Mouse (Mus musculus): ENCODE measurements around the gene Defb29. TPM values are rescaled to one million over a fixed set of nuclear protein-coding genes. Genes with fewer than 3 reads are reported as not detected.

Defb29 gene
- not detected for polyA plus RNA-seq (2014; fragmentation: Illumina TruSeq; extraction: RNeasy Lipid Tissue Mini Kit (QIAGEN cat#74804); ENCODE audit: low replicate concordance)

GRCm38 (mm10) chr2:152539944-152540710 lies at the start of gene Defb29:
TSS of gene Defb29 (minus strand) at chr2:152540098.

GRCm38 (mm10) chr2:152580107-152580506 lies 40.2 kb upstream of the Defb29 start, which contains the start of gene Defb19:
TSS of gene Defb19 (minus strand) at chr2:152580312.

GRCm38 (mm10) chr2:152572114-152572794 lies 32.4 kb upstream of the Defb29 start, which contains the start of gene Defb21:
TSS of gene Defb21 (plus strand) at chr2:152572744.

GRCm38 (mm10) chr2:152569038-152569437 lies 29.1 kb upstream of the Defb29 start, which contains the start of gene Gm17416:
TSS of gene Gm17416 (plus strand) at chr2:152569338.

GRCm38 (mm10) chr2:152517981-152518380 lies 21.9 kb downstream of the Defb29 start, which contains the start of gene Defb28:
TSS of gene Defb28 (plus strand) at chr2:152518255.

GRCm38 (mm10) chr2:152511592-152511991 lies 28.3 kb downstream of the Defb29 start, which contains the start of gene Defb26:
TSS of gene Defb26 (minus strand) at chr2:152511692.

GRCm38 (mm10) chr2:152490038-152490437 lies 49.9 kb downstream of the Defb29 start, which contains the start of gene Defb22:
TSS of gene Defb22 (minus strand) at chr2:152490138.

Other genes starting within 250 kb of the Defb29 start
- 22.9 TPM for gene Tbc1d20, start 246.3 kb downstream of the Defb29 start, polyA plus RNA-seq (2014; fragmentation: Illumina TruSeq; extraction: RNeasy Lipid Tissue Mini Kit (QIAGEN cat#74804); ENCODE audit: low replicate concordance)
- 1.3 TPM for gene Rbck1, start 207.4 kb downstream of the Defb29 start, polyA plus RNA-seq (2014; fragmentation: Illumina TruSeq; extraction: RNeasy Lipid Tissue Mini Kit (QIAGEN cat#74804); ENCODE audit: low replicate concordance)
- gene Trib3, start 196.1 kb downstream of the Defb29 start, polyA plus RNA-seq (2014; fragmentation: Illumina TruSeq; extraction: RNeasy Lipid Tissue Mini Kit (QIAGEN cat#74804); ENCODE audit: low replicate concordance): 0.26 TPM
- not detected for gene Nrsn2, start 163.5 kb downstream of the Defb29 start, polyA plus RNA-seq (2014; fragmentation: Illumina TruSeq; extraction: RNeasy Lipid Tissue Mini Kit (QIAGEN cat#74804); ENCODE audit: low replicate concordance)
- gene Sox12, start 142.0 kb downstream of the Defb29 start, polyA plus RNA-seq (2014; fragmentation: Illumina TruSeq; extraction: RNeasy Lipid Tissue Mini Kit (QIAGEN cat#74804); ENCODE audit: low replicate concordance): 0.11 TPM
- gene Zcchc3, start 125.1 kb downstream of the Defb29 start, polyA plus RNA-seq (2014; fragmentation: Illumina TruSeq; extraction: RNeasy Lipid Tissue Mini Kit (QIAGEN cat#74804); ENCODE audit: low replicate concordance): 0.82 TPM
- not detected for gene 6820408C15Rik, start 124.5 kb downstream of the Defb29 start, polyA plus RNA-seq (2014; fragmentation: Illumina TruSeq; extraction: RNeasy Lipid Tissue Mini Kit (QIAGEN cat#74804); ENCODE audit: low replicate concordance)
- gene Defb23, start 75.5 kb downstream of the Defb29 start, polyA plus RNA-seq (2014; fragmentation: Illumina TruSeq; extraction: RNeasy Lipid Tissue Mini Kit (QIAGEN cat#74804); ENCODE audit: low replicate concordance): not detected
- gene Defb20, start 63.0 kb downstream of the Defb29 start, polyA plus RNA-seq (2014; fragmentation: Illumina TruSeq; extraction: RNeasy Lipid Tissue Mini Kit (QIAGEN cat#74804); ENCODE audit: low replicate concordance): not detected
- not detected for gene Defb22, start 50.0 kb downstream of the Defb29 start, polyA plus RNA-seq (2014; fragmentation: Illumina TruSeq; extraction: RNeasy Lipid Tissue Mini Kit (QIAGEN cat#74804); ENCODE audit: low replicate concordance)
- not detected for gene Defb26, start 28.4 kb downstream of the Defb29 start, polyA plus RNA-seq (2014; fragmentation: Illumina TruSeq; extraction: RNeasy Lipid Tissue Mini Kit (QIAGEN cat#74804); ENCODE audit: low replicate concordance)
- not detected for gene Defb28, start 21.8 kb downstream of the Defb29 start, polyA plus RNA-seq (2014; fragmentation: Illumina TruSeq; extraction: RNeasy Lipid Tissue Mini Kit (QIAGEN cat#74804); ENCODE audit: low replicate concordance)
- not detected for gene Gm17416, start 29.2 kb upstream of the Defb29 start, polyA plus RNA-seq (2014; fragmentation: Illumina TruSeq; extraction: RNeasy Lipid Tissue Mini Kit (QIAGEN cat#74804); ENCODE audit: low replicate concordance)
- gene Defb21, start 32.6 kb upstream of the Defb29 start, polyA plus RNA-seq (2014; fragmentation: Illumina TruSeq; extraction: RNeasy Lipid Tissue Mini Kit (QIAGEN cat#74804); ENCODE audit: low replicate concordance): not detected
- not detected for gene Defb19, start 40.2 kb upstream of the Defb29 start, polyA plus RNA-seq (2014; fragmentation: Illumina TruSeq; extraction: RNeasy Lipid Tissue Mini Kit (QIAGEN cat#74804); ENCODE audit: low replicate concordance)
- not detected for gene Defb45, start 59.3 kb upstream of the Defb29 start, polyA plus RNA-seq (2014; fragmentation: Illumina TruSeq; extraction: RNeasy Lipid Tissue Mini Kit (QIAGEN cat#74804); ENCODE audit: low replicate concordance)
- gene Defb36, start 64.2 kb upstream of the Defb29 start, polyA plus RNA-seq (2014; fragmentation: Illumina TruSeq; extraction: RNeasy Lipid Tissue Mini Kit (QIAGEN cat#74804); ENCODE audit: low replicate concordance): not detected
- not detected for gene Defb25, start 83.0 kb upstream of the Defb29 start, polyA plus RNA-seq (2014; fragmentation: Illumina TruSeq; extraction: RNeasy Lipid Tissue Mini Kit (QIAGEN cat#74804); ENCODE audit: low replicate concordance)
- gene Rem1, start 86.9 kb upstream of the Defb29 start, polyA plus RNA-seq (2014; fragmentation: Illumina TruSeq; extraction: RNeasy Lipid Tissue Mini Kit (QIAGEN cat#74804); ENCODE audit: low replicate concordance): 0.26 TPM
- gene H13, start 129.4 kb upstream of the Defb29 start, polyA plus RNA-seq (2014; fragmentation: Illumina TruSeq; extraction: RNeasy Lipid Tissue Mini Kit (QIAGEN cat#74804); ENCODE audit: low replicate concordance): 11.7 TPM
- gene Mcts2, start 146.9 kb upstream of the Defb29 start, polyA plus RNA-seq (2014; fragmentation: Illumina TruSeq; extraction: RNeasy Lipid Tissue Mini Kit (QIAGEN cat#74804); ENCODE audit: low replicate concordance): 15.6 TPM
- 52.8 TPM for gene Id1, start 196.2 kb upstream of the Defb29 start, polyA plus RNA-seq (2014; fragmentation: Illumina TruSeq; extraction: RNeasy Lipid Tissue Mini Kit (QIAGEN cat#74804); ENCODE audit: low replicate concordance)
- gene Cox4i2, start 214.1 kb upstream of the Defb29 start, polyA plus RNA-seq (2014; fragmentation: Illumina TruSeq; extraction: RNeasy Lipid Tissue Mini Kit (QIAGEN cat#74804); ENCODE audit: low replicate concordance): not detected

Data from small intestine, adult 10 weeks (tissue).